Mouse (Mus musculus): ENCODE data around the gene Ssc4d.

Gene Ssc4d

GRCm38 (mm10) chr5:135975893-135976668, 1.8 kb upstream of the Ssc4d start:
- DNase-seq: no peak

GRCm38 (mm10) chr5:135971876-135972275, 2.5 kb downstream of the Ssc4d start:
- no peak for DNase-seq

GRCm38 (mm10) chr5:135970247-135970646, 4.1 kb downstream of the Ssc4d start:
- DNase-seq: no peak

GRCm38 (mm10) chr5:135968781-135969180, 5.5 kb downstream of the Ssc4d start:
- DNase-seq: peak; percentile 66 to 84

- DNase-seq: peak in 1 of 2 experiments; percentile 58
Measured at GRCm38 (mm10) chr5:135966866-135967265, 7.5 kb downstream of the Ssc4d start.

- DNase-seq: peak; percentile 55 to 71
Measured at GRCm38 (mm10) chr5:135965501-135965930, 8.8 kb downstream of the Ssc4d start.

- no peak for DNase-seq
Measured at GRCm38 (mm10) chr5:135963280-135963627, 11.1 kb downstream of the Ssc4d start.

- DNase-seq: peak; percentile 98 to 99
Measured at GRCm38 (mm10) chr5:135962492-135963279, 11.6 kb downstream of the Ssc4d start.

- DNase-seq: no peak
Measured at GRCm38 (mm10) chr5:135962125-135962491, 12.2 kb downstream of the Ssc4d start.

- no peak for DNase-seq
Measured at GRCm38 (mm10) chr5:135960909-135961635, 13.3 kb downstream of the Ssc4d start.

- DNase-seq: no peak
Measured at GRCm38 (mm10) chr5:135959911-135960310, 14.4 kb downstream of the Ssc4d start.

- DNase-seq: no peak
Measured at GRCm38 (mm10) chr5:135958367-135958766, 16.0 kb downstream of the Ssc4d start.

- peak; percentile 88 to 89 for DNase-seq
Measured at GRCm38 (mm10) chr5:135957207-135957974, 16.9 kb downstream of the Ssc4d start.

- no peak for DNase-seq
Measured at GRCm38 (mm10) chr5:135956300-135957206, 17.8 kb downstream of the Ssc4d start.

GRCm38 (mm10) chr5:135952830-135953229, 21.5 kb downstream of the Ssc4d start:
- DNase-seq: no peak

GRCm38 (mm10) chr5:135951660-135952059, 22.7 kb downstream of the Ssc4d start:
- no peak for DNase-seq

GRCm38 (mm10) chr5:135950710-135951412, 23.5 kb downstream of the Ssc4d start:
- DNase-seq: no peak

- no peak for DNase-seq
Measured at GRCm38 (mm10) chr5:135946621-135947020, 27.7 kb downstream of the Ssc4d start.

GRCm38 (mm10) chr5:135945916-135946408, 28.4 kb downstream of the Ssc4d start:
- peak in 1 of 2 experiments; percentile 54 for DNase-seq

- DNase-seq: no peak
Measured at GRCm38 (mm10) chr5:135942710-135943109, 31.6 kb downstream of the Ssc4d start.

- DNase-seq: no peak
Measured at GRCm38 (mm10) chr5:135940587-135940986, 33.7 kb downstream of the Ssc4d start.
